Mouse (Mus musculus): Measurements from ENCODE around the gene Krtap4-2. TPM values are rescaled to one million over a fixed set of nuclear protein-coding genes. Genes with fewer than 3 reads are reported as not detected.

Krtap4-2 gene
- polyA plus RNA-seq, 1 experiment from 2014 or later = not detected

DNA sequence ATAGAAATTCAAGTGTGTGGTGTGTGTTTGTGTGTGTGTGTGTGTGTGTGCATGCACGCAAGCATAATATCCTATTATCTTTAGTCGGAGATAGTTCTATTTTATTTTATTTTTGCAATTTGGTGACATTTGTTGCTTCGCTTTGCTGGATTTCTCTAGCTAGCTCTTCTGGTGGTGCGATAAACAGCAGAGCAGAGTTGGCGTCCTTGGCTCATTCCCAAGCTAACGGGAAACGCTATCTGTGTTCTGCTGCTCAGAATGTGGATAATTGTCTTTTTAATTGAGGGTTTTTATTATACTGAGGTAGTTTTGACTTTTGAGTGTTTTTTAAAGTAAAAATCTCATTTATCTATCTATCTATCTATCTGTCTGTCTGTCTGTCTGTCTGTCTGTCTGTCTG lies 49.8 kb downstream of the Krtap4-2 start:
- ATAC-seq (ENCODE audit: extremely low read depth, insufficient number of reproducible peaks, low FRiP score, low TSS enrichment) = no peak
- H3K9me3 ChIP-seq = no peaks in the 10 kb centered on the region
- WGBS = 75% methylated on average over 7 of the region's 7 CpGs
- no peak overlapping the region for H3K4me3 ChIP-seq
- H3K27ac ChIP-seq (replicated peaks) = no peak overlapping the region
- no peaks in the 10 kb centered on the region for H3K36me3 ChIP-seq
- no peaks in the 10 kb centered on the region for H3K4me1 ChIP-seq
- H3K27me3 ChIP-seq (replicated peaks) = no peaks in the 10 kb centered on the region
- no peak overlapping the region for H3K9ac ChIP-seq
- H3K4me2 ChIP-seq = no peak overlapping the region

Other genes starting within 250 kb of the Krtap4-2 start
- gene Krt10, start 245.7 kb downstream of the Krtap4-2 start, polyA plus RNA-seq (2015; fragmentation: Nextera tagmentation; extraction: Ambion mirVana) = 11.1 and 14.2 TPM in 2 replicates
- not detected in 2 replicates for gene Krt12, start 212.8 kb downstream of the Krtap4-2 start, polyA plus RNA-seq (2015; fragmentation: Nextera tagmentation; extraction: Ambion mirVana)
- 2.3 and 3.2 TPM in 2 replicates for gene Krt20, start 196.9 kb downstream of the Krtap4-2 start, polyA plus RNA-seq (2015; fragmentation: Nextera tagmentation; extraction: Ambion mirVana)
- 0.52 and 0.57 TPM in 2 replicates for gene Krt23, start 141.9 kb downstream of the Krtap4-2 start, polyA plus RNA-seq (2015; fragmentation: Nextera tagmentation; extraction: Ambion mirVana)
- not detected in 2 replicates for gene Krt39, start 113.7 kb downstream of the Krtap4-2 start, polyA plus RNA-seq (2015; fragmentation: Nextera tagmentation; extraction: Ambion mirVana)
- not detected in 2 replicates for gene Krt40, start 91.9 kb downstream of the Krtap4-2 start, polyA plus RNA-seq (2015; fragmentation: Nextera tagmentation; extraction: Ambion mirVana)
- not detected in 2 replicates for gene Krtap3-3, start 84.2 kb downstream of the Krtap4-2 start, polyA plus RNA-seq (2015; fragmentation: Nextera tagmentation; extraction: Ambion mirVana)
- not detected in 2 replicates for gene Krtap3-2, start 78.2 kb downstream of the Krtap4-2 start, polyA plus RNA-seq (2015; fragmentation: Nextera tagmentation; extraction: Ambion mirVana)
- not detected in 2 replicates for gene Gm11939, start 75.6 kb downstream of the Krtap4-2 start, polyA plus RNA-seq (2015; fragmentation: Nextera tagmentation; extraction: Ambion mirVana)
- not detected in 2 replicates for gene Krtap3-1, start 68.5 kb downstream of the Krtap4-2 start, polyA plus RNA-seq (2015; fragmentation: Nextera tagmentation; extraction: Ambion mirVana)
- not detected in 2 replicates for gene Krtap1-5, start 54.1 kb downstream of the Krtap4-2 start, polyA plus RNA-seq (2015; fragmentation: Nextera tagmentation; extraction: Ambion mirVana)
- gene Krtap1-4, start 51.4 kb downstream of the Krtap4-2 start, polyA plus RNA-seq (2015; fragmentation: Nextera tagmentation; extraction: Ambion mirVana) = not detected in 2 replicates
- gene Krtap1-3, start 43.7 kb downstream of the Krtap4-2 start, polyA plus RNA-seq (2015; fragmentation: Nextera tagmentation; extraction: Ambion mirVana) = not detected in 2 replicates
- not detected in 2 replicates for gene Krtap9-3, start 37.0 kb downstream of the Krtap4-2 start, polyA plus RNA-seq (2015; fragmentation: Nextera tagmentation; extraction: Ambion mirVana)
- gene Gm11938, start 31.8 kb downstream of the Krtap4-2 start, polyA plus RNA-seq (2015; fragmentation: Nextera tagmentation; extraction: Ambion mirVana) = not detected in 2 replicates
- gene Gm11937, start 24.9 kb downstream of the Krtap4-2 start, polyA plus RNA-seq (2015; fragmentation: Nextera tagmentation; extraction: Ambion mirVana) = not detected in 2 replicates
- gene Krtap2-4, start 20.2 kb downstream of the Krtap4-2 start, polyA plus RNA-seq (2015; fragmentation: Nextera tagmentation; extraction: Ambion mirVana) = not detected in 2 replicates
- gene Gm11562, start 14.6 kb downstream of the Krtap4-2 start, polyA plus RNA-seq (2015; fragmentation: Nextera tagmentation; extraction: Ambion mirVana) = not detected in 2 replicates
- not detected in 2 replicates for gene Krtap4-1, start 6.8 kb downstream of the Krtap4-2 start, polyA plus RNA-seq (2015; fragmentation: Nextera tagmentation; extraction: Ambion mirVana)
- not detected in 2 replicates for gene Krtap4-7, start 9.0 kb upstream of the Krtap4-2 start, polyA plus RNA-seq (2015; fragmentation: Nextera tagmentation; extraction: Ambion mirVana)
- not detected in 2 replicates for gene Gm11555, start 15.2 kb upstream of the Krtap4-2 start, polyA plus RNA-seq (2015; fragmentation: Nextera tagmentation; extraction: Ambion mirVana)
- not detected in 2 replicates for gene Gm11563, start 23.9 kb upstream of the Krtap4-2 start, polyA plus RNA-seq (2015; fragmentation: Nextera tagmentation; extraction: Ambion mirVana)
- gene Krtap4-6, start 30.9 kb upstream of the Krtap4-2 start, polyA plus RNA-seq (2015; fragmentation: Nextera tagmentation; extraction: Ambion mirVana) = not detected in 2 replicates
- gene Gm14190, start 55.7 kb upstream of the Krtap4-2 start, polyA plus RNA-seq (2015; fragmentation: Nextera tagmentation; extraction: Ambion mirVana) = not detected in 2 replicates
- not detected in 2 replicates for gene Gm14180, start 99.2 kb upstream of the Krtap4-2 start, polyA plus RNA-seq (2015; fragmentation: Nextera tagmentation; extraction: Ambion mirVana)
- not detected in 2 replicates for gene Gm11595, start 137.8 kb upstream of the Krtap4-2 start, polyA plus RNA-seq (2015; fragmentation: Nextera tagmentation; extraction: Ambion mirVana)
- not detected in 2 replicates for gene Krtap4-8, start 145.6 kb upstream of the Krtap4-2 start, polyA plus RNA-seq (2015; fragmentation: Nextera tagmentation; extraction: Ambion mirVana)
- not detected in 2 replicates for gene Krtap4-9, start 150.1 kb upstream of the Krtap4-2 start, polyA plus RNA-seq (2015; fragmentation: Nextera tagmentation; extraction: Ambion mirVana)
- not detected in 2 replicates for gene Gm11596, start 158.4 kb upstream of the Krtap4-2 start, polyA plus RNA-seq (2015; fragmentation: Nextera tagmentation; extraction: Ambion mirVana)
- gene Gm11569, start 163.8 kb upstream of the Krtap4-2 start, polyA plus RNA-seq (2015; fragmentation: Nextera tagmentation; extraction: Ambion mirVana) = not detected in 2 replicates
- not detected in 2 replicates for gene Gm11554, start 169.4 kb upstream of the Krtap4-2 start, polyA plus RNA-seq (2015; fragmentation: Nextera tagmentation; extraction: Ambion mirVana)
- gene Krtap4-13, start 174.8 kb upstream of the Krtap4-2 start, polyA plus RNA-seq (2015; fragmentation: Nextera tagmentation; extraction: Ambion mirVana) = not detected in 2 replicates
- gene Gm11564, start 180.6 kb upstream of the Krtap4-2 start, polyA plus RNA-seq (2015; fragmentation: Nextera tagmentation; extraction: Ambion mirVana) = not detected in 2 replicates
- not detected in 2 replicates for gene 2300003K06Rik, start 203.0 kb upstream of the Krtap4-2 start, polyA plus RNA-seq (2015; fragmentation: Nextera tagmentation; extraction: Ambion mirVana)
- not detected in 2 replicates for gene Krtap4-16, start 216.5 kb upstream of the Krtap4-2 start, polyA plus RNA-seq (2015; fragmentation: Nextera tagmentation; extraction: Ambion mirVana)
- not detected in 2 replicates for gene Gm11568, start 222.8 kb upstream of the Krtap4-2 start, polyA plus RNA-seq (2015; fragmentation: Nextera tagmentation; extraction: Ambion mirVana)
- not detected in 2 replicates for gene Gm11559, start 229.4 kb upstream of the Krtap4-2 start, polyA plus RNA-seq (2015; fragmentation: Nextera tagmentation; extraction: Ambion mirVana)
- not detected in 2 replicates for gene Krtap9-1, start 238.3 kb upstream of the Krtap4-2 start, polyA plus RNA-seq (2015; fragmentation: Nextera tagmentation; extraction: Ambion mirVana)
- gene Gm11567, start 244.1 kb upstream of the Krtap4-2 start, polyA plus RNA-seq (2015; fragmentation: Nextera tagmentation; extraction: Ambion mirVana) = not detected in 2 replicates

Data from heart, embryonic 13.5 days (tissue).